Mouse (Mus musculus) small intestine, adult 2 months (tissue): ENCODE data around the gene Nadk. TPM values are rescaled to one million over a fixed set of nuclear protein-coding genes. Genes with fewer than 3 reads are reported as not detected.

ENCODE experiments used
- H3K27ac ChIP-seq: fragments of 200-500 bp; 2 replicates; pipeline ENCODE4 v1.5.1; 2012; ENCODE audit warnings: low read depth, low read length, control low read depth, inconsistent platforms; ENCODE audit not compliant: insufficient read depth
- H3K27me3 ChIP-seq: fragments of 200-500 bp; 2 replicates; pipeline ENCODE4 v1.6.1; 2012; ENCODE audit warnings: mild to moderate bottlenecking, moderate library complexity, low read length, inconsistent platforms; ENCODE audit not compliant: control insufficient read depth, insufficient read depth
- H3K36me3 ChIP-seq: fragments of 200-500 bp; 2 replicates; pipeline ENCODE4 v1.6.1; 2012; ENCODE audit warnings: mild to moderate bottlenecking, low read length, control low read depth, inconsistent platforms; ENCODE audit not compliant: control insufficient read depth, insufficient read depth
- H3K4me1 ChIP-seq: fragments of 200-500 bp; 2 replicates; pipeline ENCODE4 v1.6.1; 2012; ENCODE audit warnings: low read length, inconsistent platforms, mixed read lengths; ENCODE audit not compliant: control insufficient read depth, insufficient read depth, insufficient read length
- H3K4me3 ChIP-seq: fragments of 200-500 bp; 2 replicates; pipeline ENCODE4 v1.5.1; 2012; ENCODE audit warnings: low read depth, mild to moderate bottlenecking, control low read depth, inconsistent platforms, low read length, moderate library complexity
- CTCF ChIP-seq: fragments of 200-500 bp; IDR thresholded peaks from 2 replicates; pipeline ENCODE4 v1.5.1; 2012; ENCODE audit warnings: low read depth, mild to moderate bottlenecking, control low read depth, inconsistent platforms, low read length, moderate library complexity, mixed read lengths; ENCODE audit not compliant: insufficient replicate concordance, insufficient read length; ENCODE audit errors: extremely low read depth
- POLR2A ChIP-seq: fragments of 200-500 bp; IDR thresholded peaks from 2 replicates; pipeline ENCODE4 v1.6.1; 2012; ENCODE audit warnings: low read depth, mild to moderate bottlenecking, control low read depth, inconsistent platforms, low read length, moderate library complexity
- WGBS: fragments of 180-500 bp; shearing (Covaris S2); methylation state at CpG from one replicate; pipeline ENCODE4 v1.1.7; 2018; 5-methylcytosine and 5-hydroxymethylcytosine counted together
- polyA plus RNA-seq: library from polyadenylated mRNA; depleted of rRNA; stranded (reverse); fragments of >200 nt; gene quantifications from 2 replicates; pipeline ENCODE4 v1.2.3, GENCODE M21; 2012; rRNA removed

The Nadk gene
- polyA plus RNA-seq, 1 experiment = 135 TPM

DNA sequence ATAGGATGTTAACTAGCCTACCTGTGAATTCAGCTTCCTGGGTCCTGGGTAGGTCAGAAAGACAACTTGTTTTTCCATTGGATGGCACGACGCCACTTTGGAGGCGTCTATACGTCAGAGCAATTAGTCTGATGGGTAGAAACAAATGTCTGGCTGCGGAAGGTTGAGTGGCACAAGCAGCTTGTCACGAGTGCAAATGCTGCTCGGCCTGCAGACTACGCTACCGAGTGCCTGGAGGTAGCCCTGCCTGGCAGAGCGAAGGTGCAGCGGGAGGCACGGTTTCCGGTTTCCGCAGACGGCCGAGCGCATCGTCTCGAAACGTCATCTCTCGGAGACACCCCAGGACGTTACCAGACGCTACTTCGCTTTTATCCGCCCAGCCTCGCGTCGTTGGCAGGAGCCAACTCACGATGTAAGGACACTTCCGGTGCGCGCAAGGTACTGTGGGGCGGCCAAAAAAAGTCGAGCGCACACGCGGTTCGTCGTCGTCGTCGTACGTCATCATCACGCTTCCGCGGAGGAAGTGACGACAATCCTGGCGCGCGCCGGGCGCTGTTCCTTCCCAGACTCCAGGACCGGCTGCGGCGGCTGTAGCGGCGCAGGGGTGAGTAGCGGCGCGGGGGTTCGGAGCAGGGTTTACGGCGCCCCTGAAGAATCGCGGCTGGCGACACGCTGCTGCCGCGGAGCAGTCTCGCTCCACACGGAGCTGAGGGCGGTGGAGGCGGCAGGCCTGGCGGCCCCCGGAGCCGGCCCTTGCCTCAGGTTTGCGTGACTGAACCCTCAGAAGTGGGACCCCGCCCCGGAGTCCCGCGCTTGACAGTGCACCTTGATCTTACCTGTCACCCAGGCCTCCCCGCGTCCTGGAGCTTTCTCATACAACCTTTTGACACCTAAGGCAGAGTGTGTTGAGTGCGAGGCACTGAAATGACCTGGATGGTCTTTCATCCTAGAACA, 62.4 kb downstream of the Nadk start, which contains the start of gene Cdk11b:
Gene Cdk11b, plus strand, starts transcription at position 517 of the 954 bp plus-strand sequence.
- peak; percentile 60 for TF ChIP-seq POLR2A
- no peak for TF ChIP-seq CTCF
- H3K4me3 ChIP-seq = peak within 1 kb of the TSS; percentile 67
- H3K4me1 ChIP-seq = no peaks in the 10 kb centered on the region
- under 1% methylated on average over 80 of the region's 84 CpGs for WGBS
- H3K27ac ChIP-seq = peak within 1 kb of the TSS; percentile 87
- H3K36me3 ChIP-seq = peaks cover 27% of the 10 kb centered on the region
- no peaks in the 10 kb centered on the region for H3K27me3 ChIP-seq

GRCm38 (mm10) chr4:155630267-155630666, 68.1 kb downstream of the Nadk start:
- no peak overlapping the region for H3K4me3 ChIP-seq
- no peak for TF ChIP-seq CTCF
- no peak for TF ChIP-seq POLR2A
- peaks cover 55% of the 10 kb centered on the region for H3K36me3 ChIP-seq
- H3K27me3 ChIP-seq = no peaks in the 10 kb centered on the region
- peaks cover 3% of the 10 kb centered on the region; the same call in 1 of the 2 replicates for H3K4me1 ChIP-seq
- WGBS = 80% methylated on average over 6 of the region's 6 CpGs
- no peak overlapping the region for H3K27ac ChIP-seq

- TF ChIP-seq POLR2A (no peak), CTCF (no peak)
- no peak overlapping the region for H3K4me3 ChIP-seq
- H3K36me3 ChIP-seq = peaks cover 65% of the 10 kb centered on the region
- H3K27ac ChIP-seq = peak overlapping the region; percentile 93
- H3K4me1 ChIP-seq = peaks cover 13% of the 10 kb centered on the region
- no peaks in the 10 kb centered on the region for H3K27me3 ChIP-seq
These were observed 73.8 kb downstream of the Nadk start for GRCm38 (mm10) chr4:155635766-155636499.

Other genes with a start within 250 kb of the Nadk start
- 22.1 and 73.8 TPM in 2 replicates for gene Prkcz, start 201.0 kb upstream of the Nadk start, polyA plus RNA-seq
- 0.55 and 1.3 TPM in 2 replicates for gene Gabrd, start 164.3 kb upstream of the Nadk start, polyA plus RNA-seq
- 0.11 and 1.4 TPM in 2 replicates for gene Cfap74, start 153.2 kb upstream of the Nadk start, polyA plus RNA-seq
- gene Tmem52, start 93.3 kb upstream of the Nadk start, polyA plus RNA-seq = 0.69 and 2.1 TPM in 2 replicates
- gene Gnb1, start 71.0 kb upstream of the Nadk start, polyA plus RNA-seq = 690 and 1,603 TPM in 2 replicates
- 14.2 and 20.1 TPM in 2 replicates for gene Slc35e2, start 39.0 kb downstream of the Nadk start, polyA plus RNA-seq
- gene Cdk11b, start 62.5 kb downstream of the Nadk start, polyA plus RNA-seq = 24.6 and 51.4 TPM in 2 replicates
- not detected in 2 replicates for gene Gm10563, start 83.0 kb downstream of the Nadk start, polyA plus RNA-seq
- 32.6 and 55.1 TPM in 2 replicates for gene Mmp23, start 91.0 kb downstream of the Nadk start, polyA plus RNA-seq
- gene Mib2, start 106.8 kb downstream of the Nadk start, polyA plus RNA-seq = 46.3 and 85.4 TPM in 2 replicates
- gene Fndc10, start 132.0 kb downstream of the Nadk start, polyA plus RNA-seq = 12.5 and 24.0 TPM in 2 replicates
- gene Ssu72, start 142.4 kb downstream of the Nadk start, polyA plus RNA-seq = 87.2 and 140 TPM in 2 replicates
- gene Tmem240, start 172.4 kb downstream of the Nadk start, polyA plus RNA-seq = 0.53 and 0.80 TPM in 2 replicates
- 57.3 and 65.5 TPM in 2 replicates for gene Atad3a, start 198.7 kb downstream of the Nadk start, polyA plus RNA-seq
- 18.5 and 125 TPM in 2 replicates for gene Vwa1, start 212.3 kb downstream of the Nadk start, polyA plus RNA-seq
- gene Tmem88b, start 223.5 kb downstream of the Nadk start, polyA plus RNA-seq = 0.63 and 2.6 TPM in 2 replicates
- gene Ankrd65, start 228.1 kb downstream of the Nadk start, polyA plus RNA-seq = not detected in 2 replicates
- gene Mrpl20, start 240.5 kb downstream of the Nadk start, polyA plus RNA-seq = 34.5 and 36.4 TPM in 2 replicates